23 mouse cellular contexts compared by ENCODE assay signal in genomic region chr5:22897228-22897627, GRCm38 (mm10).
DNase-seq lines count a peak whose midpoint lies in the region; ATAC-seq lines count a peak whose summit lies in the region.
"Had no signal": no experiment of that assay in that cellular context is flagged by ENCODE, and none has a peak within 500 bp of the region (broad histone marks: within the 10 kb centered on the region; RNA-seq: fewer than 3 reads in every experiment).

No protein-coding gene starts in this region.

- H3K4me3 ChIP-seq in forebrain, embryonic 15.5 days: no peak overlapping the region
- no peak overlapping the region for H3K4me3 ChIP-seq in forebrain, embryonic 10.5 days
- no peak overlapping the region for H3K4me3 ChIP-seq in midbrain, embryonic 14.5 days (replicated peaks; ENCODE audit: low read depth, low read length)
- no peak overlapping the region for H3K4me3 ChIP-seq in midbrain, embryonic 10.5 days
- H3K4me3 ChIP-seq in midbrain, embryonic 16.5 days (ENCODE audit: low read depth, low read length): no peak overlapping the region
- H3K4me3 ChIP-seq: hindbrain, embryonic 10.5 days; hindbrain, embryonic 13.5 days had no signal

- peaks cover 5% of the 10 kb centered on the region; the same call in 1 of the 2 replicates for H3K4me1 ChIP-seq in forebrain, embryonic 15.5 days
- H3K4me1 ChIP-seq in forebrain, embryonic 10.5 days: no peaks in the 10 kb centered on the region
- peaks cover 10% of the 10 kb centered on the region for H3K4me1 ChIP-seq in midbrain, embryonic 14.5 days (ENCODE audit: control insufficient read depth, insufficient read depth, low read length)
- H3K4me1 ChIP-seq in midbrain, embryonic 10.5 days: peaks cover 4% of the 10 kb centered on the region
- H3K4me1 ChIP-seq in midbrain, embryonic 16.5 days (ENCODE audit: control insufficient read depth, insufficient read depth, low read length): peaks cover 17% of the 10 kb centered on the region
- H3K4me1 ChIP-seq: hindbrain, embryonic 10.5 days had no signal

- H3K27me3 ChIP-seq in forebrain, embryonic 15.5 days: no peaks in the 10 kb centered on the region
- no peaks in the 10 kb centered on the region for H3K27me3 ChIP-seq in forebrain, embryonic 10.5 days (ENCODE audit: poor library complexity, severe bottlenecking)
- no peaks in the 10 kb centered on the region for H3K27me3 ChIP-seq in midbrain, embryonic 14.5 days (ENCODE audit: control insufficient read depth, insufficient read depth, low read length)
- no peaks in the 10 kb centered on the region for H3K27me3 ChIP-seq in midbrain, embryonic 10.5 days (ENCODE audit: low read depth, poor library complexity, severe bottlenecking)
- H3K27me3 ChIP-seq in midbrain, embryonic 16.5 days (ENCODE audit: control insufficient read depth, insufficient read depth, low read depth, low read length): no peaks in the 10 kb centered on the region
- H3K27me3 ChIP-seq: CH12.LX; hindbrain, embryonic 13.5 days; Patski had no signal

- H3K9ac ChIP-seq in forebrain, embryonic 15.5 days (replicated peaks): no peak overlapping the region
- H3K9ac ChIP-seq in midbrain, embryonic 14.5 days (replicated peaks; ENCODE audit: low read length): no peak overlapping the region
- no peak overlapping the region for H3K9ac ChIP-seq in midbrain, embryonic 16.5 days (ENCODE audit: low read depth, low read length)
- H3K9ac ChIP-seq: hindbrain, embryonic 13.5 days had no signal

- H3K36me3 ChIP-seq in forebrain, embryonic 15.5 days: no peaks in the 10 kb centered on the region
- H3K36me3 ChIP-seq in forebrain, embryonic 10.5 days (replicated peaks): no peaks in the 10 kb centered on the region
- no peaks in the 10 kb centered on the region for H3K36me3 ChIP-seq in midbrain, embryonic 14.5 days (ENCODE audit: control insufficient read depth, insufficient read depth, low read length)
- no peaks in the 10 kb centered on the region for H3K36me3 ChIP-seq in midbrain, embryonic 10.5 days
- H3K36me3 ChIP-seq in midbrain, embryonic 16.5 days (ENCODE audit: control insufficient read depth, insufficient read depth, low read length): no peaks in the 10 kb centered on the region
- H3K36me3 ChIP-seq: G1E; hindbrain, embryonic 10.5 days; hindbrain, embryonic 13.5 days had no signal

- no peak; the same call in 1 of the 2 replicates for ATAC-seq in forebrain, embryonic 15.5 days (replicated peaks)
- no peak for ATAC-seq in midbrain, embryonic 14.5 days (ENCODE audit: low FRiP score, low TSS enrichment)
- ATAC-seq in midbrain, embryonic 16.5 days: peak; percentile 64; the same call in 1 of the 2 replicates
- ATAC-seq: intestine, postnatal 0 days; Patski had no signal

- DNase-seq in forebrain, embryonic 10.5 days (ENCODE audit: extremely low spot score, low spot score): no peak
- DNase-seq in heart, adult 11 months: peak; percentile 18
- DNase-seq in heart, postnatal 36 days: no peak
- no peak for DNase-seq in midbrain, embryonic 14.5 days
- no peak for DNase-seq in midbrain, embryonic 10.5 days (ENCODE audit: low spot score)
- DNase-seq in kidney, postnatal 14 days: no peak
- DNase-seq: adrenal gland, postnatal 10 days; adrenal gland, postnatal 36 days; B cell, adult 2 months; cerebellum, adult 18-20 months; cerebellum, adult 9-10 months; cerebellum, postnatal 14 days; gastrocnemius, postnatal 10 days; gastrocnemius, postnatal 36 days had no signal

- WGBS in forebrain, embryonic 15.5 days: 81% methylated on average over 3 of the region's 3 CpGs
- 78% methylated on average over 3 of the region's 3 CpGs for WGBS in forebrain, embryonic 10.5 days
- WGBS in midbrain, embryonic 14.5 days: 86% methylated on average over 3 of the region's 3 CpGs
- WGBS in midbrain, embryonic 10.5 days: 88% methylated on average over 3 of the region's 3 CpGs
- WGBS in midbrain, embryonic 16.5 days: 80% methylated on average over 3 of the region's 3 CpGs

- intact Hi-C loops in heart, postnatal 36 days (cut with DNase I): no loop called here

- no peaks in the 10 kb centered on the region for H3K9me3 ChIP-seq in forebrain, embryonic 15.5 days
- H3K9me3 ChIP-seq in forebrain, embryonic 10.5 days: no peaks in the 10 kb centered on the region
- H3K9me3 ChIP-seq in midbrain, embryonic 14.5 days (ENCODE audit: control insufficient read depth, low read length): no peaks in the 10 kb centered on the region
- no peaks in the 10 kb centered on the region for H3K9me3 ChIP-seq in midbrain, embryonic 10.5 days (replicated peaks)
- no peaks in the 10 kb centered on the region for H3K9me3 ChIP-seq in midbrain, embryonic 16.5 days (replicated peaks; ENCODE audit: control insufficient read depth, low read length, poor library complexity, severe bottlenecking)
- H3K9me3 ChIP-seq: G1E; hindbrain, embryonic 10.5 days; hindbrain, embryonic 13.5 days had no signal

- H3K27ac ChIP-seq in forebrain, embryonic 15.5 days (replicated peaks): peak overlapping the region; percentile 60
- H3K27ac ChIP-seq in forebrain, embryonic 10.5 days: no peak overlapping the region
- peak overlapping the region; percentile 66; the same call in 1 of the 2 replicates for H3K27ac ChIP-seq in midbrain, embryonic 14.5 days (replicated peaks; ENCODE audit: low read depth, low read length)
- no peak overlapping the region for H3K27ac ChIP-seq in midbrain, embryonic 10.5 days (replicated peaks)
- peak overlapping the region; percentile 66 for H3K27ac ChIP-seq in midbrain, embryonic 16.5 days (ENCODE audit: low read length)
- H3K27ac ChIP-seq: hindbrain, embryonic 10.5 days; hindbrain, embryonic 13.5 days had no signal

- H3K4me2 ChIP-seq in forebrain, embryonic 15.5 days (replicated peaks): no peak overlapping the region
- no peak overlapping the region for H3K4me2 ChIP-seq in midbrain, embryonic 14.5 days (ENCODE audit: low read length)
- H3K4me2 ChIP-seq in midbrain, embryonic 16.5 days (ENCODE audit: low read length): no peak overlapping the region
- H3K4me2 ChIP-seq: heart, embryonic 11.5 days; hindbrain, embryonic 13.5 days had no signal

Comparison
In these comparisons a context has a peak if more than half of its experiments do, and no peak if none do; other contexts are left out.
1. H3K27ac ChIP-seq: peak in forebrain, embryonic 15.5 days (single experiment), midbrain, embryonic 14.5 days (single experiment) and midbrain, embryonic 16.5 days (single experiment); none in forebrain, embryonic 10.5 days (single experiment) and midbrain, embryonic 10.5 days (single experiment).